Mouse (Mus musculus) liver, embryonic 14.5 days (tissue): ENCODE data around the gene Tmem62. TPM values are rescaled to one million over a fixed set of nuclear protein-coding genes. Genes with fewer than 3 reads are reported as not detected.

Source experiments
- ATAC-seq: fragments of 200-750 bp; cut with Nextera tagmentation; 2 replicates; pipeline ENCODE4 v1.8.0; 2017; ENCODE audit warnings: moderate number of reproducible peaks, mild to moderate bottlenecking, moderate library complexity; ENCODE audit not compliant: insufficient read depth
- DNase-seq, 3 experiments: peaks; one replicate each; pipeline ENCODE4 v3.0.0-alpha.2; 2012 to 2013; ENCODE audit warnings: low read depth in 3 of 3, low spot score in 3 of 3
- H3K27ac ChIP-seq: fragments of 300-500 bp; sonication (generic); 2 replicates; pipeline ENCODE4 v1.5.1; 2014; ENCODE audit warnings: moderate library complexity, mild to moderate bottlenecking, control low read depth, inconsistent platforms
- H3K27me3 ChIP-seq: fragments of 300-500 bp; sonication (generic); 2 replicates; pipeline ENCODE4 v1.6.1; 2014; ENCODE audit warnings: mild to moderate bottlenecking, low read length, moderate library complexity; ENCODE audit not compliant: control insufficient read depth, insufficient read depth
- H3K36me3 ChIP-seq: fragments of 300-500 bp; sonication (generic); replicated peaks from 2 replicates; pipeline ENCODE4 v1.6.1; 2014; ENCODE audit warnings: low read depth; ENCODE audit not compliant: control insufficient read depth, insufficient read depth
- H3K4me1 ChIP-seq, 2 experiments: fragments of 200-500 bp in 1 of 2; fragments of 300-500 bp in 1 of 2; sonication (generic) in 1 of 2; replicated peaks; 2 replicates each; pipeline ENCODE4 v1.6.1; 2012 to 2014; ENCODE audit warnings: antibody characterized with exemption in 1 of 2, inconsistent platforms in 1 of 2, low read length in 1 of 2; ENCODE audit not compliant: control insufficient read depth in 2 of 2, insufficient read depth in 2 of 2
- H3K4me2 ChIP-seq: fragments of 300-500 bp; sonication (generic); 2 replicates; pipeline ENCODE4 v1.6.1; 2014; ENCODE audit warnings: low read depth, mild to moderate bottlenecking, control low read depth, moderate library complexity
- H3K4me3 ChIP-seq, 2 experiments: fragments of 200-500 bp in 1 of 2; fragments of 300-500 bp in 1 of 2; sonication (generic) in 1 of 2; 2 replicates each; pipeline ENCODE4 v1.5.1; 2012 to 2014; ENCODE audit warnings: low read depth in 2 of 2, low read length in 2 of 2, mild to moderate bottlenecking in 2 of 2, control low read depth in 1 of 2, inconsistent platforms in 1 of 2, moderate library complexity in 1 of 2; ENCODE audit not compliant: insufficient read depth in 1 of 2
- H3K9ac ChIP-seq: fragments of 300-500 bp; sonication (generic); replicated peaks from 2 replicates; pipeline ENCODE4 v1.6.1; 2014; ENCODE audit warnings: mild to moderate bottlenecking, control low read depth, moderate library complexity
- H3K9me3 ChIP-seq: fragments of 300-500 bp; sonication (generic); 2 replicates; pipeline ENCODE4 v1.6.1; 2016; ENCODE audit warnings: low read length, mixed read lengths; ENCODE audit not compliant: control insufficient read depth
- CTCF ChIP-seq: IDR thresholded peaks from 2 replicates; pipeline ENCODE4 v1.5.1; 2016; ENCODE audit warnings: antibody characterized with exemption, low read depth, control low read depth
- EP300 ChIP-seq: IDR thresholded peaks from 2 replicates; pipeline ENCODE4 v1.6.1; 2016; ENCODE audit warnings: antibody characterized with exemption, low read depth
- WGBS: fragments of 180-500 bp; shearing (Covaris S2); extraction: QIAGEN DNeasy Blood & Tissue Kit; methylation state at CpG from one replicate; pipeline ENCODE4 v1.1.7; 2014; ENCODE audit not compliant: insufficient replicate concordance; 5-methylcytosine and 5-hydroxymethylcytosine counted together
- polyA plus RNA-seq, 2 experiments: library from polyadenylated mRNA; depleted of rRNA in 1 of 2; stranded (reverse) in 1 of 2; unstranded in 1 of 2; fragments of >200 nt; fragmentation: Nextera tagmentation in 1 of 2; extraction: Ambion mirVana in 1 of 2; gene quantifications; 2 replicates each; pipeline versions ENCODE4 v1.2.1 to v1.2.3; 2012 to 2014

Tmem62 gene
- polyA plus RNA-seq (2012; rRNA removed): 1.6 and 1.8 TPM in 2 replicates
- polyA plus RNA-seq (2014; fragmentation: Nextera tagmentation; extraction: Ambion mirVana): 3.0 and 3.5 TPM in 2 replicates

DNA sequence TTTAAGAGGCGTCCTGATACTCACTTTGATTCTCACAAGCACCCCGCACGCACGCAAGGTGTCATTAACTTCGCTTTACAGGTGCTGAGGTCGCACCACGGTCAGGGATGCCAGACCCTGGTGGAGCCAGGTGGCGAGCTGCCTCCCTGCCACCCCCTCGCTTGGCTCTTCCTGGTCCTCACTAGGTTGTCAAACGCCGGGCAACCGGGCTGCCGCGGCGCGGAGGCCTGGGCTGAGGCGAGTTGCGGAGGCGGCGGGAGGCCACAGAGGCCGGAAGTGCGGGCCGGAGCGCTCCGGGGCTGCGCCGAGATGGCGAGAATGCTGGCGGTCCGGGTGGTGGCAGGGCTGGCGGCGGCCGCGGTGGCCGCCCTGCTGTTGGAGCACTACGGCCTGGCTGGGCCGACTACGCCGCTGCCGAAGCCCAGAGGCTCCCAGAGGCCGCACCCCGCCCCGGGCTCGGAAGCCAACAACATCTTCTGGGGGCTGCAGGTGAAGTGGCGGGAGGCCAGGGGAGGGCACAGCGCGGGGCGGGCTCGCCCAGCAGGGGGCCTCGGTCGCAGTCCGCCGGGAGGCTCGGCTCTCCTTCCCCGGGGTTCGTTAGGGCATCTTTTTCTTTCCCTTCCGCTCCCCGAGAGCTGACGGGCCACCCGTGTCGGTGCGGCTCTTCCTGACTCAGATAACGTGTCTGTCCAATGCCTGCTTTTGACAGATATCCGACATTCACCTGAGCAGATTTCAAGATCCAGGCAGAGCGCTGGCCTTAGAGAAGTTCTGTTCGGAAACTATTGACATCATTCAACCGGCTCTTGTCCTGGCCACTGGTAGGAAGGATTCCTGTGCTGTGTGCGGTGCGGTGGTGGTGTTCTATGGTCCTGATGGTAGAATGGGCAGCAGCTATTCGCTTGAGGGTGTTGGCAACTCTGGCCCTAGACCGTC lies at the start of gene Tmem62:
TSS of gene Tmem62 (plus strand) at position 28 of the 936 bp plus-strand sequence.
- H3K27ac ChIP-seq: peak within 1 kb of the TSS; percentile 82
- peak; percentile 53 for TF ChIP-seq CTCF
- TF ChIP-seq EP300: peak; percentile 60
- ATAC-seq: peak; percentile 80

DNA sequence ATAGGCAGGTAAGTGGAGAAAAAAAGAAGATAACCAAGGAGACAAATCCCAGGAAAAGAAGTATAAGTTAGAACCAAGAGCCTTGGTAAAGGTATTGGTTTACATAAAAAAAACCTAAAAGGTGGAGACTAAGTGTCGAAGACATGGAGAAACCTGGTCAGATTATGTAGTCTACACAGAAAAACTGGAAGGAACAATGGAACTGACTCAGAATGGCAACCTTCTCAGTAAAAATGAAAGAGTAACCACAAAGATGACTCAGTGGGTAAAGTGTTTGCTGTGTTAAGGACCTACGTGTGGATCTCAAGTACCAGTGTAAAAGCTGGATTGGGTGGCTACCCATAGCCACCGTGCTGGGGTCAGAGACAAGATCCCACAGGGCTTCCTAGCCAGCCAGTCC lies 43.8 kb upstream of the Tmem62 start:
- H3K36me3 ChIP-seq: peaks cover 27% of the 10 kb centered on the region
- H3K9me3 ChIP-seq: no peaks in the 10 kb centered on the region
- H3K4me2 ChIP-seq: no peak overlapping the region
- H3K9ac ChIP-seq: no peak overlapping the region
- TF ChIP-seq EP300 (no peak), CTCF (no peak)
- DNase-seq (no peak), ATAC-seq (no peak)
- H3K4me3 ChIP-seq: no peak overlapping the region
- no peaks in the 10 kb centered on the region for H3K4me1 ChIP-seq
- H3K27me3 ChIP-seq: no peaks in the 10 kb centered on the region
- no peak overlapping the region for H3K27ac ChIP-seq
- WGBS: 79% methylated on average over 3 of the region's 3 CpGs

More for the DNA sequence above, at the start of gene Tmem62:
- Histone ChIP-seq H3K36me3 (no peaks in the 10 kb centered on the region), H3K9ac (peak within 1 kb of the TSS; percentile 82), H3K9me3 (no peaks in the 10 kb centered on the region), H3K27me3 (no peaks in the 10 kb centered on the region), H3K4me2 (peak within 1 kb of the TSS; percentile 85), H3K4me3 (peak within 1 kb of the TSS; percentile 72 to 74), H3K4me1 (peaks cover 18 to 19% of the 10 kb centered on the region in 2 experiments)
- peak; percentile 53 to 71 (median 67) for DNase-seq
- whole genome bisulfite sequencing: 2% methylated on average over 71 of the region's 71 CpGs

GRCm38 (mm10) chr2:120951208-120951607 lies 25.6 kb upstream of the Tmem62 start:
- TF ChIP-seq EP300: no peak
- TF ChIP-seq CTCF: no peak
- H3K9me3 ChIP-seq: no peaks in the 10 kb centered on the region
- DNase-seq: no peak
- no peak overlapping the region for H3K4me2 ChIP-seq
- no peak overlapping the region for H3K9ac ChIP-seq
- no peak overlapping the region for H3K27ac ChIP-seq
- H3K4me1 ChIP-seq: no peaks in the 10 kb centered on the region
- ATAC-seq: no peak
- H3K4me3 ChIP-seq: no peak overlapping the region
- no peaks in the 10 kb centered on the region for H3K27me3 ChIP-seq
- WGBS: 79% methylated on average over 5 of the region's 5 CpGs
- peaks cover 33% of the 10 kb centered on the region for H3K36me3 ChIP-seq

DNA sequence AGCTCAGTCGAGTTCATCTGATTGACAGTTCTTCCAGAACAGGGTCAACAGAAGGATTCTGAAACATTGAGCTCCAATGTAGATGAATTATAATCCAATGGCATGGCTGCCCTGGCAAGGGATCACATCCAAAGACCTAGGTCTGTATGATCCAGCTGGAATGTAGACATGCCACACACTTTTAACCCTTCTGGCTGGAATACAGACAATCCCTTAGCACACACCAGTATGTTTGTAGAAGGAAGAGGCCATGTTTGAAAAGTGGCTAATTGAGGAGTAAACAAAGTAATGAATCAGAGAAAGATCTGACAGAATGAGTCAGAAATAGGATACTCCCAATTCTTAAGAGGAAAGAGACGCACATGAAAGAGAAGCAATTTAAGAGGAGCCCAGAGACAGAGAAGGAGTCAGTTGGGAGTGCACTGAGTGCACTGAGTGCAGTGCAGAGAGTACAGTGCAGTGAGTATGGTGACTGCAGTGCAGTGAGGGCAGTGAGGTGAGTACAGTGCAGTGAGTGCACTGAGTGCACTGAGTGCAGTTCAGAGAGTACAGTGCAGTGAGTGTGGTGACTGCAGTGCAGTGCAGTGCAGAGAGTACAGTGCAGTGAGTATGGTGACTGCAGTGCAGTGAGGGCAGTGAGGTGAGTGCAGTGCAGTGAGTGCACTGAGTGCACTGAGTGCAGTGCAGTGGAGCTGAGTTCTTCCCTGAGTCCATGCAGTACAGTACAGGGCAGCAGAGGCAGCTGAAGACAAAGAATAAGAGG lies 24.5 kb upstream of the Tmem62 start:
- WGBS: 71% methylated on average over 2 of the region's 2 CpGs
- peak; percentile 50; the same call in 1 of the 2 replicates for ATAC-seq
- H3K9me3 ChIP-seq: no peaks in the 10 kb centered on the region
- no peak overlapping the region for H3K4me3 ChIP-seq
- no peak overlapping the region for H3K27ac ChIP-seq
- H3K4me2 ChIP-seq: no peak overlapping the region
- TF ChIP-seq EP300 (no peak), CTCF (no peak)
- H3K27me3 ChIP-seq: no peaks in the 10 kb centered on the region
- peaks cover 22% of the 10 kb centered on the region for H3K36me3 ChIP-seq
- H3K9ac ChIP-seq: no peak overlapping the region
- no peak for DNase-seq
- no peaks in the 10 kb centered on the region for H3K4me1 ChIP-seq

GRCm38 (mm10) chr2:120959363-120959762 lies 17.5 kb upstream of the Tmem62 start:
- Histone ChIP-seq H3K27ac (no peak overlapping the region), H3K9ac (no peak overlapping the region), H3K9me3 (no peaks in the 10 kb centered on the region), H3K27me3 (no peaks in the 10 kb centered on the region), H3K36me3 (peaks cover 15% of the 10 kb centered on the region), H3K4me1 (no peaks in the 10 kb centered on the region), H3K4me3 (no peak overlapping the region), H3K4me2 (no peak overlapping the region)
- WGBS: 82% methylated on average over 2 of the region's 2 CpGs
- no peak for ATAC-seq
- no peak for DNase-seq
- no peak for TF ChIP-seq CTCF
- no peak for TF ChIP-seq EP300
